Mouse (Mus musculus) intestine, postnatal 0 days (tissue): Measurements from ENCODE around the gene Ddx47. TPM values are rescaled to one million over a fixed set of nuclear protein-coding genes. Genes with fewer than 3 reads are reported as not detected.

Experiments
- ATAC-seq: fragments of 200-750 bp; cut with Nextera tagmentation; 2 replicates; pipeline ENCODE4 v1.8.0; 2017; ENCODE audit warnings: mild to moderate bottlenecking, moderate TSS enrichment, moderate library complexity
- H3K27ac ChIP-seq: fragments of 300-500 bp; sonication (generic); 2 replicates; pipeline ENCODE4 v1.5.1; 2014; ENCODE audit warnings: mild to moderate bottlenecking, low read depth, low read length, moderate library complexity
- H3K27me3 ChIP-seq: fragments of 300-500 bp; sonication (generic); replicated peaks from 2 replicates; pipeline ENCODE4 v1.6.1; 2014; ENCODE audit warnings: low read length, mixed read lengths; ENCODE audit not compliant: control insufficient read depth, insufficient read depth
- H3K36me3 ChIP-seq: fragments of 300-500 bp; sonication (generic); 2 replicates; pipeline ENCODE4 v1.6.1; 2014; ENCODE audit warnings: mild to moderate bottlenecking, moderate library complexity; ENCODE audit not compliant: control insufficient read depth, insufficient read depth
- H3K4me1 ChIP-seq: fragments of 300-500 bp; sonication (generic); replicated peaks from 2 replicates; pipeline ENCODE4 v1.6.1; 2014; ENCODE audit warnings: antibody characterized with exemption, low read length, mixed read lengths; ENCODE audit not compliant: control insufficient read depth, insufficient read depth
- H3K4me2 ChIP-seq: fragments of 300-500 bp; sonication (generic); replicated peaks from 2 replicates; pipeline ENCODE4 v1.6.1; 2014; ENCODE audit warnings: low read depth, mild to moderate bottlenecking, moderate library complexity
- H3K4me3 ChIP-seq: fragments of 300-500 bp; sonication (generic); 2 replicates; pipeline ENCODE4 v1.5.1; 2014; ENCODE audit warnings: low read depth, low read length
- H3K9ac ChIP-seq: fragments of 300-500 bp; sonication (generic); 2 replicates; pipeline ENCODE4 v1.6.1; 2014; ENCODE audit warnings: mild to moderate bottlenecking, low read depth, low read length
- H3K9me3 ChIP-seq: fragments of 300-500 bp; sonication (generic); 2 replicates; pipeline ENCODE4 v1.6.1; 2016; ENCODE audit warnings: mixed run types; ENCODE audit not compliant: control insufficient read depth
- CTCF ChIP-seq: sonication (generic); IDR thresholded peaks from 2 replicates; pipeline ENCODE4 v1.5.1; 2016; ENCODE audit warnings: low read depth, mild to moderate bottlenecking, control low read depth, antibody characterized with exemption, moderate library complexity
- WGBS: fragments of 180-500 bp; shearing (Covaris S2); extraction: QIAGEN DNeasy Blood & Tissue Kit; methylation state at CpG from one replicate; pipeline ENCODE4 v1.1.7; 2014; 5-methylcytosine and 5-hydroxymethylcytosine counted together
- polyA plus RNA-seq: library from polyadenylated mRNA; unstranded; fragments of >200 nt; fragmentation: Nextera tagmentation; extraction: Ambion mirVana; gene quantifications from 2 replicates; pipeline ENCODE4 v1.2.1, GENCODE M21; 2015

The Ddx47 gene
- polyA plus RNA-seq, 1 experiment from 2014 or later: 33.5 TPM

- Histone ChIP-seq H3K9ac (no peak overlapping the region), H3K4me1 (no peaks in the 10 kb centered on the region), H3K9me3 (no peaks in the 10 kb centered on the region), H3K27me3 (no peaks in the 10 kb centered on the region), H3K4me2 (no peak overlapping the region), H3K36me3 (no peaks in the 10 kb centered on the region), H3K27ac (no peak overlapping the region), H3K4me3 (no peak overlapping the region)
- no peak for ATAC-seq
- no peak for TF ChIP-seq CTCF
- 79% methylated on average over 2 of the region's 2 CpGs for WGBS
Measured at GRCm38 (mm10) chr6:135070347-135070746, 58.9 kb downstream of the Ddx47 start.

Other genes with a start within 250 kb of the Ddx47 start
- gene Dusp16, start 219.0 kb upstream of the Ddx47 start, polyA plus RNA-seq: 6.7 and 8.4 TPM in 2 replicates
- gene Crebl2, start 181.5 kb upstream of the Ddx47 start, polyA plus RNA-seq: 4.6 and 4.9 TPM in 2 replicates
- 6.5 and 7.3 TPM in 2 replicates for gene Gpr19, start 113.0 kb upstream of the Ddx47 start, polyA plus RNA-seq
- 14.8 and 15.3 TPM in 2 replicates for gene Cdkn1b, start 91.2 kb upstream of the Ddx47 start, polyA plus RNA-seq
- gene Apold1, start 29.9 kb upstream of the Ddx47 start, polyA plus RNA-seq: 2.2 and 3.2 TPM in 2 replicates
- gene Gprc5a, start 54.0 kb downstream of the Ddx47 start, polyA plus RNA-seq: 3.3 and 4.2 TPM in 2 replicates
- not detected in 2 replicates for gene Gprc5d, start 106.7 kb downstream of the Ddx47 start, polyA plus RNA-seq
- gene Fam234b, start 186.4 kb downstream of the Ddx47 start, polyA plus RNA-seq: 20.9 and 21.7 TPM in 2 replicates
- 62.8 and 78.9 TPM in 2 replicates for gene Hebp1, start 186.4 kb downstream of the Ddx47 start, polyA plus RNA-seq
- gene Gsg1, start 242.7 kb downstream of the Ddx47 start, polyA plus RNA-seq: 0.73 and 0.82 TPM in 2 replicates